Mouse (Mus musculus) heart, embryonic 10.5 days (tissue): ENCODE data around the gene Capzb. TPM values are rescaled to one million over a fixed set of nuclear protein-coding genes. Genes with fewer than 3 reads are reported as not detected.

Experiments
- DNase-seq: peaks from one replicate; pipeline ENCODE4 v3.0.0-alpha.2; 2017; ENCODE audit warnings: low spot score
- H3K27ac ChIP-seq: fragments of 300-500 bp; sonication (generic); 2 replicates; pipeline ENCODE4 v1.5.1; 2016; ENCODE audit warnings: mild to moderate bottlenecking
- H3K27me3 ChIP-seq: fragments of 300-500 bp; sonication (generic); 2 replicates; pipeline ENCODE4 v1.6.1; 2016; ENCODE audit warnings: mild to moderate bottlenecking; ENCODE audit not compliant: poor library complexity, insufficient read depth, severe bottlenecking
- H3K36me3 ChIP-seq: fragments of 300-500 bp; sonication (generic); 2 replicates; pipeline ENCODE4 v1.6.1; 2016; ENCODE audit warnings: mild to moderate bottlenecking, moderate library complexity
- H3K4me1 ChIP-seq: fragments of 300-500 bp; sonication (generic); 2 replicates; pipeline ENCODE4 v1.6.1; 2016; ENCODE audit warnings: mild to moderate bottlenecking
- H3K4me3 ChIP-seq: fragments of 300-500 bp; sonication (generic); 2 replicates; pipeline ENCODE4 v1.5.1; 2016; ENCODE audit warnings: mild to moderate bottlenecking, moderate library complexity
- H3K9me3 ChIP-seq: fragments of 300-500 bp; sonication (generic); 2 replicates; pipeline ENCODE4 v1.6.1; 2016; ENCODE audit warnings: mild to moderate bottlenecking, moderate library complexity
- WGBS: fragments of 180-500 bp; shearing (Covaris S2); methylation state at CpG from one replicate; pipeline ENCODE4 v1.1.7; 2016; 5-methylcytosine and 5-hydroxymethylcytosine counted together
- microRNA-seq: library from miRNA; unstranded; fragments of <30 nt; microRNA quantifications from one replicate; pipeline ENCODE4, GENCODE M21; 2017
- polyA plus RNA-seq: library from polyadenylated mRNA; unstranded; fragments of >200 nt; fragmentation: Nextera tagmentation; extraction: Ambion mirVana; gene quantifications from 2 replicates; pipeline ENCODE4 v1.2.1, GENCODE M21; 2016

Gene Capzb
- polyA plus RNA-seq, 1 experiment from 2014 or later: 452 TPM

DNA sequence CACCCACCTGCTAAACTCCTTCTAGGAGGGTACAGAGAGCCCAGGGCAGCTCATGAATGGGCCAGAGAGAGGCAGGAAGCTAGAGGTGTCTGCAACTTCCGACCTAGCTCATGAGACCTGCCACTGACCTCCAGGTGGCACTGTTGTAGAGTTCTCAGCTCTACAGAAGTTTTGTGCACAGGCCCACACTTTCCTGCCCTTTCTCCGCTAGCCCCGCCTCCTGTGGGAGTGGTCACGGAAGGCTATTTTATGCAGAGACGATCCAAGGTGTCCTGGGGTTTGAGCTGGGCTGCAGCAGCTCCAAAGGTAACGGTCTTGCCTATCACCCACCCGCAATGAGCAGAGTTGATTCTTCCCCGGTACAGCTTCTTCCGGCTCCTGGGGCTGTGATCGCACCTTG, 137.9 kb downstream of the Capzb start:
- Histone ChIP-seq H3K27me3 (peaks cover 26% of the 10 kb centered on the region), H3K27ac (peak overlapping the region; percentile 38; the same call in 1 of the 2 replicates), H3K4me3 (peak overlapping the region; percentile 50), H3K4me1 (peaks cover 4% of the 10 kb centered on the region; the same call in 1 of the 2 replicates), H3K9me3 (no peaks in the 10 kb centered on the region), H3K36me3 (no peaks in the 10 kb centered on the region)
- DNase-seq: peak; percentile 93
- WGBS: 8% methylated on average over 10 of the region's 10 CpGs

DNA sequence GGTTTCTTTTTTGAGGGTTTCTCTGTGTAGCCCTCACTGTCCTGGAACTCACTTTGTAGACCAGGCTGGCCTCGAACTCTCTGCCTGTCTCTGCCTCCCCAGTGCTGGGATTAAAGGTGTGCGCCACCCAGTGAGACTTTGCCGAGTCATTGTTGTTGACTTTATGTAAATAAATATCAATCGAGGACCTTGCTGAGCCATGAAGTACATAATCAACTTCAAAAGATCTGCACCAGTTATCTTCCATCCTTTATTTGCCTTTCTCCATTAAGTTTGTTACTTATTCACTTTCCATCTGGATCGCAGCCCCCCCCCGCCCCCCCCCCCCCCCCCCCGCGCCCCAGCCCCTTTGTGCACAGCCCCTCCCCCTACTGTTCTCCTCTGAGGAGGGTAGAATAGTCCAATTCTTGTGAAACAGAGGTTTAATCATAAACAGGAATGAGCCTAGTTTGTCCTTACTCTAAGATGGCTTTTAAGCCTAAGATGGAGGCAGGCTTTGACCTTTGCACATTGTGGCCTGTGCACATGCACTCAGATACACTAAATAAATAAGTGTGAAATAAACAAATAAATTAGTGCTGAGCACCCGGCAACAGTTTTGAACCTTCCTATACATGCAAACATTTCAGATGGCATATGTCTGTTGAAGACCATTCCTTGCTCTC, 142.1 kb downstream of the Capzb start:
- WGBS: 71% methylated on average over 7 of the region's 9 CpGs
- H3K4me3 ChIP-seq: no peak overlapping the region

DNA sequence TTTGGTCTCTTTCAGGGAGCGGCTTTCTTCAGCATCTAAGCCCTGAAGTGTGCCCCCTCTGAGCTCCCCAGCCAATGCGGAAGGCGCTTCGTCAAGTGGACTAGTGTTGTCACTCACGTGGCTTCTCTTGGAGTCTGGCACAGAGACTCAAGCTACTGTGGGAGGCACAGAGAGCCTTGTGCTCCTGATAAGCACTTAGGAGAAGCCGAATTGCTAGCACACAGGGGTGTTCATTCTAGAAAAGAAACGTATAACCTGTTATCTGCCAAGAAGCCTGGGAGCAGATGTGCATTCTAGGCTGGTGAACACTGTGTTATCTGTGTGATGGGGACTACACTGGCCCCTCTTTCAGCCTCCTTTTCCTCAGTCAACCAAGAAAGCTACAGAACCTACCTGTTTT, 142.8 kb downstream of the Capzb start:
- 33% methylated on average over 7 of the region's 7 CpGs for WGBS
- Histone ChIP-seq H3K4me3 (no peak overlapping the region), H3K36me3 (no peaks in the 10 kb centered on the region), H3K9me3 (no peaks in the 10 kb centered on the region), H3K27me3 (peaks cover 42% of the 10 kb centered on the region), H3K4me1 (peaks cover 10% of the 10 kb centered on the region), H3K27ac (peak overlapping the region; percentile 7; the same call in 1 of the 2 replicates)
- DNase-seq: peak; percentile 88

More for the DNA sequence above, 142.1 kb downstream of the Capzb start:
- Histone ChIP-seq H3K4me1 (peaks cover 10% of the 10 kb centered on the region), H3K36me3 (no peaks in the 10 kb centered on the region), H3K27ac (no peak overlapping the region), H3K27me3 (peaks cover 42% of the 10 kb centered on the region), H3K9me3 (no peaks in the 10 kb centered on the region)
- no peak for DNase-seq

DNA sequence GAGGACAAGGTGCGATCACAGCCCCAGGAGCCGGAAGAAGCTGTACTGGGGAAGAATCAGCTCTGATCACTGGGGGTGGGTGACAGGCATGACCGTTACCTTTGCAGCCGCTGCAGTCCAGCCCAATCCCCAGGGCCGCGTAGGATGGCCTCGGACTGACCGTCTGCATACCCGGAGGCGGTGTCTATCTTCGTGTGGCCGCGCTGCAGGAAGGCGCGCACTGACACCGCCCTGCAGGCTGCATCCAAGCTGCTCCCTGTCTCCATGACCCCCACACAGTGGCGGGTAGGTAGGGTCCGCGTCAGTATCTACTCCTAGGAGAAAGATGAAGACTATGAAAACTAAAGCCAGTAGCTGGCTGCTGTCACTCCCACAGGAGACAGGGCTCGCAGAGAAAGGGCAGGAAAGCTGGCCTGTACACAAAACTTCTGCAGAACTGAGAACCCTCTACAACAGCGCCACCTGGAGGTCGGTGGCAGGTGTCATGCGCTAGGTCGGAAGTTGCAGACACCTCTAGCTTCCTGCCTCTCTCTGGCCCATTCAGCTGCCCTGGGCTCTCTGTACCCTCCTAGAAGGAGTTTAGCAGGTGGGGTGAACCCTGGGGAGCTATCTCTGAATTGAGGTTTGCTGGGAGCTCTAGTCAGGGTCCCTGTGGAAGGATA, 144.3 kb downstream of the Capzb start:
- no peaks in the 10 kb centered on the region for H3K36me3 ChIP-seq
- H3K9me3 ChIP-seq: no peaks in the 10 kb centered on the region
- H3K27me3 ChIP-seq: peaks cover 32% of the 10 kb centered on the region
- peak overlapping the region; percentile 38; the same call in 1 of the 2 replicates for H3K27ac ChIP-seq
- WGBS: 21% methylated on average over 24 of the region's 24 CpGs
- DNase-seq: peak; percentile 96
- peak overlapping the region; percentile 47 for H3K4me3 ChIP-seq
- H3K4me1 ChIP-seq: peaks cover 10% of the 10 kb centered on the region

DNA sequence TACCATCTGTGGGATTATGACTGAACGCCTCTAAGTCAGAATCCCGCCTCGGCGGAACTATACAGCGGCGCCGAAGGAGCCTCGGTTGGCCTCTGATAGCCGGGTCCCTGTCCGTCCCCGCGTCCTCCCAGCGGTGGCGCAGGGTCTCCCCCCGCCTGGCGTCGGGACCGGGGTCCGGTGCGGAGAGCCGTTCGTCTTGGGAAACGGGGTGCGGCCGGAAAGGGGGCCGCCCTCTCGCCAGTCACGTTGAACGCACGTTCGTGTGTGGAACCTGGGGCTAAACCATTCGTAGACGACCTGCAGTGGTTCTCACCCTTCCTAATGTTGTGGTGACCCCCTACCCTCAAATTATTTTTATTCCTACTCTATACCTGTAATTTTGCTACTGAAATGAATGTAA, 145.4 kb downstream of the Capzb start:
- no peaks in the 10 kb centered on the region for H3K9me3 ChIP-seq
- peaks cover 20% of the 10 kb centered on the region for H3K27me3 ChIP-seq
- no peak overlapping the region for H3K27ac ChIP-seq
- no peak for DNase-seq
- WGBS: 40% methylated on average over 33 of the region's 33 CpGs
- H3K36me3 ChIP-seq: no peaks in the 10 kb centered on the region
- H3K4me1 ChIP-seq: peaks cover 10% of the 10 kb centered on the region
- H3K4me3 ChIP-seq: peak overlapping the region; percentile 15; the same call in 1 of the 2 replicates

DNA sequence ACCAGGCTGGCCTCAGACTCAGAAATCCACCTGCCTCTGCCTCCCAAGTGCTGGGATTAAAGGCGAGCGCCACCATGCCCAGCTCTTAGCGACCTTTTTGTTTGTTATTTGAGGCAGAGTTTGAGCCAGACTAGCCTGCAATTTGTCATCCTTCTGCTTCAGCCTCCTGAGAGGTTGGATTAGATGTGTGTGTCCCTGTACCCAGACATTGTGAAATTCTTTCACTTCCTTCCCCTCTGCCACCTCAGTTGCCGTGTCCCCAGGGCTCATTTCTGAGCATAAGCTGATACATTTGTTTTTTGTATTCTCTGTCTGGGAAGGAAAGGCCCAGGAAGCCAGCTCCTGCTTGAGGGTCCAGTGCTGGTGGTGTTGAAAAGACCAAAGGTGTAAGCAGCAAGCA, 148.1 kb downstream of the Capzb start:
- Histone ChIP-seq H3K4me1 (peaks cover 6% of the 10 kb centered on the region), H3K4me3 (no peak overlapping the region), H3K9me3 (no peaks in the 10 kb centered on the region), H3K36me3 (peaks cover 10% of the 10 kb centered on the region), H3K27me3 (peaks cover 14% of the 10 kb centered on the region), H3K27ac (no peak overlapping the region)
- 79% methylated on average over 4 of the region's 4 CpGs for WGBS
- DNase-seq: no peak

Small RNAs within 50 kb of the gene (microRNA-seq; reads per million reads assigned to microRNA genes)
- gene Gm24245: 8.3 reads per million, percentile 23 among the genes with 10 or more reads in this experiment
- 2.3 reads per million for gene Gm25732

Other genes with a start within 250 kb of the Capzb start
- 0.14 TPM in 1 of 2 replicates, not detected in the other for gene Rnf186, start 225.8 kb upstream of the Capzb start, polyA plus RNA-seq
- 3.4 and 4.2 TPM in 2 replicates for gene Tmco4, start 220.0 kb upstream of the Capzb start, polyA plus RNA-seq
- not detected in 2 replicates for gene Htr6, start 117.3 kb upstream of the Capzb start, polyA plus RNA-seq
- gene Nbl1, start 99.9 kb upstream of the Capzb start, polyA plus RNA-seq: 6.4 and 7.3 TPM in 2 replicates
- 532 and 637 TPM in 2 replicates for gene Minos1, start 61.8 kb upstream of the Capzb start, polyA plus RNA-seq
- 12.7 and 13.9 TPM in 2 replicates for gene Pqlc2, start 117.8 kb downstream of the Capzb start, polyA plus RNA-seq
- 60.1 and 72.5 TPM in 2 replicates for gene Akr7a5, start 117.8 kb downstream of the Capzb start, polyA plus RNA-seq
- 115 and 161 TPM in 2 replicates for gene Mrto4, start 159.7 kb downstream of the Capzb start, polyA plus RNA-seq
- gene Emc1, start 159.7 kb downstream of the Capzb start, polyA plus RNA-seq: 37.9 and 56.6 TPM in 2 replicates
- 61.1 and 75.4 TPM in 2 replicates for gene Ubr4, start 159.7 kb downstream of the Capzb start, polyA plus RNA-seq